Mouse (Mus musculus): ENCODE data around the gene Lrrc55. TPM values are rescaled to one million over a fixed set of nuclear protein-coding genes. Genes with fewer than 3 reads are reported as not detected.

The Lrrc55 gene
- polyA plus RNA-seq, 1 experiment from 2014 or later: 11.9 TPM

- Histone ChIP-seq H3K9ac (no peak overlapping the region), H3K27me3 (no peaks in the 10 kb centered on the region), H3K9me3 (no peaks in the 10 kb centered on the region), H3K4me2 (no peak overlapping the region), H3K4me1 (replicated peaks) (peaks cover 13% of the 10 kb centered on the region), H3K27ac (replicated peaks) (no peak overlapping the region), H3K4me3 (no peak overlapping the region), H3K36me3 (no peaks in the 10 kb centered on the region)
- ATAC-seq (ENCODE audit: low FRiP score, low read depth): no peak
- 42% methylated on average over 7 of the region's 7 CpGs for WGBS
Observed at GRCm38 (mm10) chr2:85163311-85164047, 33.5 kb downstream of the Lrrc55 start.

- Histone ChIP-seq H3K4me3 (no peak overlapping the region), H3K9ac (no peak overlapping the region), H3K9me3 (no peaks in the 10 kb centered on the region), H3K4me1 (replicated peaks) (peaks cover 13% of the 10 kb centered on the region), H3K27ac (replicated peaks) (0 out of 2 replicates have a peak overlapping the region, but pooled peaks have one; percentile 31), H3K36me3 (no peaks in the 10 kb centered on the region), H3K4me2 (no peak overlapping the region), H3K27me3 (no peaks in the 10 kb centered on the region)
- WGBS: 15% methylated on average over 1 of the region's 1 CpGs
- ATAC-seq (ENCODE audit: low FRiP score, low read depth): peak; percentile 56; the same call in 1 of the 2 replicates
Observed at GRCm38 (mm10) chr2:85161638-85162093, 35.3 kb downstream of the Lrrc55 start.

GRCm38 (mm10) chr2:85160901-85161637 lies 35.9 kb downstream of the Lrrc55 start:
- peaks cover 13% of the 10 kb centered on the region for H3K4me1 ChIP-seq (replicated peaks)
- H3K27ac ChIP-seq (replicated peaks): peak overlapping the region; percentile 38; the same call in 1 of the 2 replicates
- H3K27me3 ChIP-seq: no peaks in the 10 kb centered on the region
- peak; percentile 74 for ATAC-seq (ENCODE audit: low FRiP score, low read depth)
- no peak overlapping the region for H3K4me2 ChIP-seq
- no peaks in the 10 kb centered on the region for H3K9me3 ChIP-seq
- no peaks in the 10 kb centered on the region for H3K36me3 ChIP-seq
- no peak overlapping the region for H3K9ac ChIP-seq
- 65% methylated on average over 4 of the region's 4 CpGs for WGBS
- H3K4me3 ChIP-seq: no peak overlapping the region

DNA sequence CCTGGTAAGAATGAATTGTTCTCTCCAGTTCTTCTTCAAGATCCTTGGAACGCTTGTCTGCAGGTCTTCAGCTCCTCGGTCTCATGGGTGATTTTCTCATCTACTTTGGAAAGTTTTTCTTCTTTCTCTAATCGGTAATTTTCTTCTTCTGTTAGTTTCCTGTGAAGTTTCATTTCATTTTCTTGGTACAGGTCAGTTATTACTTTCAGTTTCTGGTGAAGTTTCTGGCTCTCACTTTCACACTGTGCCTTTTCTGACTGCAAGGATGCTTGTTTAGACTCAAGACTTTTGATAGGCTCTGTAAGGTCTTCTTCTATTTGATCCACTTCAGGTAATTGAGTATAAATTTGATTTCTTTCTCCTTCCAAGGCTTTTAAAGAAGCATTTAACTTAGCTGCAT lies 39.6 kb downstream of the Lrrc55 start:
- Histone ChIP-seq H3K9ac (no peak overlapping the region), H3K4me1 (replicated peaks) (peaks cover 13% of the 10 kb centered on the region), H3K4me2 (no peak overlapping the region), H3K4me3 (no peak overlapping the region), H3K36me3 (no peaks in the 10 kb centered on the region), H3K9me3 (no peaks in the 10 kb centered on the region), H3K27ac (replicated peaks) (no peak overlapping the region), H3K27me3 (no peaks in the 10 kb centered on the region)
- WGBS: 91% methylated on average over 3 of the region's 3 CpGs
- no peak for ATAC-seq (ENCODE audit: low FRiP score, low read depth)

- Histone ChIP-seq H3K9me3 (no peaks in the 10 kb centered on the region), H3K4me2 (no peak overlapping the region), H3K27ac (replicated peaks) (no peak overlapping the region), H3K27me3 (no peaks in the 10 kb centered on the region), H3K4me1 (replicated peaks) (peaks cover 6% of the 10 kb centered on the region; the same call in 1 of the 2 replicates), H3K9ac (no peak overlapping the region), H3K36me3 (no peaks in the 10 kb centered on the region), H3K4me3 (no peak overlapping the region)
- ATAC-seq (ENCODE audit: low FRiP score, low read depth): no peak
- WGBS: 92% methylated on average over 5 of the region's 5 CpGs
Observed at GRCm38 (mm10) chr2:85156136-85156535, 40.9 kb downstream of the Lrrc55 start.

DNA sequence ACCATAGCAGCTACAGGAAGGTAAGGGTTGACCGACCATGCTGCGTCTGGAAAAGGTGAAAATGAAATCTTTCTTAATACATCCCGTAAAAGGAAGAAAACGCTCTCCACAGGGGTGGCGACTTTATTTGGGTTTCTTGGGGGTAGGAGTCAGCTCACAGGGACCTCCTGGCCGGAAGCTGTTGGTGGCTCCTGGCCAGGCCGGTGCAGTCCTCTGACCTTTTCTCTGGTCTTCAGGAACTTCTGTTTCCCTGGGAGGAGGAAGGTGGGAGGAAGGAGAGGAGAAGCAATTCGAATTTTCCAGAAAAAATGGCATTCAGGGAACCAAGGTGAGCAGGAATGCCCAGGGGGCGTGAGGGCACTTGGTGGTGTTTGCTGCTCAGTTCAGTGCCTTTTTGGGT lies 41.7 kb downstream of the Lrrc55 start:
- H3K27me3 ChIP-seq: no peaks in the 10 kb centered on the region
- H3K27ac ChIP-seq (replicated peaks): no peak overlapping the region
- no peaks in the 10 kb centered on the region for H3K4me1 ChIP-seq (replicated peaks)
- H3K36me3 ChIP-seq: no peaks in the 10 kb centered on the region
- no peak for ATAC-seq (ENCODE audit: low FRiP score, low read depth)
- WGBS: 85% methylated on average over 9 of the region's 9 CpGs
- no peak overlapping the region for H3K9ac ChIP-seq
- H3K4me2 ChIP-seq: no peak overlapping the region
- H3K4me3 ChIP-seq: no peak overlapping the region
- no peaks in the 10 kb centered on the region for H3K9me3 ChIP-seq

DNA sequence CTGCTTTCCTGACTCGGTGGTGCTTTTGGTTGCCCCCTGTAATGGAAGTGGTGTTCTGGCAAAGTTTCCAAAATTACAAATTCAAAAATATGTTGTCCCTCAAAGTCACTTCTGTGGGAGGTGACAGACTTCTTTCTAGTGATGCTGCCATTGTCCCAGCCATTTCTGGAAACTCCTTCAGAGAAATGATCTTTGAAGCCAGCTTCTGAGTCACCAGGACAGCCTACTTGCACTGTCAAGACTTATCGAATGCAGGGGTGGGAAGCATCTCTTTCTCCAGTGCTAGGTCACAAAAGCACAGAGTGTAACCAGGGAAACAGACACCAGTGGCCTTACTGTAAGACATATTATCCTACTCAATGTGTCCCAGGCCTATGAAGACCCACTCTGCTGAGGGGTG lies 45.8 kb downstream of the Lrrc55 start:
- Histone ChIP-seq H3K9ac (no peak overlapping the region), H3K4me2 (no peak overlapping the region), H3K4me3 (no peak overlapping the region), H3K4me1 (replicated peaks) (no peaks in the 10 kb centered on the region), H3K36me3 (no peaks in the 10 kb centered on the region), H3K9me3 (no peaks in the 10 kb centered on the region), H3K27me3 (no peaks in the 10 kb centered on the region), H3K27ac (replicated peaks) (no peak overlapping the region)
- ATAC-seq (ENCODE audit: low FRiP score, low read depth): no peak
- 87% methylated on average over 2 of the region's 2 CpGs for WGBS

- Histone ChIP-seq H3K4me1 (replicated peaks) (no peaks in the 10 kb centered on the region), H3K27ac (replicated peaks) (no peak overlapping the region), H3K27me3 (no peaks in the 10 kb centered on the region), H3K9me3 (no peaks in the 10 kb centered on the region), H3K4me3 (no peak overlapping the region), H3K36me3 (no peaks in the 10 kb centered on the region), H3K4me2 (no peak overlapping the region), H3K9ac (no peak overlapping the region)
- ATAC-seq (ENCODE audit: low FRiP score, low read depth): no peak
- 75% methylated on average over 1 of the region's 1 CpGs for WGBS
Observed at GRCm38 (mm10) chr2:85150373-85150772, 46.6 kb downstream of the Lrrc55 start.

- no peaks in the 10 kb centered on the region for H3K9me3 ChIP-seq
- no peak overlapping the region for H3K9ac ChIP-seq
- no peak overlapping the region for H3K4me2 ChIP-seq
- no peak for ATAC-seq (ENCODE audit: low FRiP score, low read depth)
- no peaks in the 10 kb centered on the region for H3K27me3 ChIP-seq
- H3K4me1 ChIP-seq (replicated peaks): no peaks in the 10 kb centered on the region
- H3K27ac ChIP-seq (replicated peaks): no peak overlapping the region
- WGBS: 83% methylated on average over 2 of the region's 2 CpGs
- no peaks in the 10 kb centered on the region for H3K36me3 ChIP-seq
- no peak overlapping the region for H3K4me3 ChIP-seq
Observed at GRCm38 (mm10) chr2:85147481-85147880, 49.5 kb downstream of the Lrrc55 start.

DNA sequence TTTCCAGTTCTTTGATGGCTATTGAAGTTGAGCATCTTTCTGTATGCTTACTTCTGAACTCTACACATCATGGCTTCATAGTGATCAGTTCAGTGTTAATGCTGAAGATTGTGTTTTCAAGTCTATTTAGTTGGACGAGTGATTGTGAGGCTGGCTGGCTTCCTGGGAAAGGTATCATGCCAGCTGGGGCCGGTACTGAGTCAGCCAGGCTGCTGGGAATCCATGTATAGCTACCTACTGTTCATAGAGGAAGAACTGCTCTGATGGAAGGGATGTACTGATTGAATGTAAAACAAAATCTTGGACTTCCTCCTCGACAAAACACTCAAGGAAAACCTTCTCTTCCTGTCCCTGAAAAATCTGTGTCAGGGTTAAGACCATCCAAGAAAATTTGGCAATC lies 51.7 kb downstream of the Lrrc55 start:
- Histone ChIP-seq H3K4me3 (no peak overlapping the region), H3K9me3 (no peaks in the 10 kb centered on the region), H3K4me2 (no peak overlapping the region), H3K36me3 (no peaks in the 10 kb centered on the region), H3K4me1 (replicated peaks) (no peaks in the 10 kb centered on the region), H3K9ac (no peak overlapping the region), H3K27me3 (no peaks in the 10 kb centered on the region), H3K27ac (replicated peaks) (no peak overlapping the region)
- WGBS: 84% methylated on average over 3 of the region's 3 CpGs
- no peak for ATAC-seq (ENCODE audit: low FRiP score, low read depth)

DNA sequence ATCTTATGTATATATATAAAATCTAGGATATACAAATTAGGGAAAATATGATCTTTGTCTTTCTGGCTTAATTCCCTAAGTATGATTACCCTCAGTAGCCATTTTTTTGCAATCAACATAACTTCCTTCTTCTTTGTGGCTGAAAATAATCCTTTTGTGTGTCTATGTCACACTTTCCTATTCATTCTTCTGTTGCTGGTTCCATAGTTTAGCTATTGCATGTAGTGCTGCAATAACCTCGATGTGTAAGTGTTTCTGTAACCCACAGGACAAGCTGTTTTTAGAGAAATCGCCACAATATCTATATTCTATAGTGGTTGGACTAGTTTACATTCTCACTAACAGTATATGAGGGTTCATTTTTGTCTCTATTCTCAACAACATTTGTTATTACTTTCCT lies 52.1 kb downstream of the Lrrc55 start:
- Histone ChIP-seq H3K36me3 (no peaks in the 10 kb centered on the region), H3K9me3 (no peaks in the 10 kb centered on the region), H3K27ac (replicated peaks) (no peak overlapping the region), H3K9ac (no peak overlapping the region), H3K27me3 (no peaks in the 10 kb centered on the region), H3K4me3 (no peak overlapping the region), H3K4me2 (no peak overlapping the region), H3K4me1 (replicated peaks) (no peaks in the 10 kb centered on the region)
- 93% methylated on average over 2 of the region's 2 CpGs for WGBS
- no peak for ATAC-seq (ENCODE audit: low FRiP score, low read depth)

GRCm38 (mm10) chr2:85140833-85141232 lies 56.2 kb downstream of the Lrrc55 start:
- ATAC-seq (ENCODE audit: low FRiP score, low read depth): no peak
- Histone ChIP-seq H3K9ac (no peak overlapping the region), H3K9me3 (no peaks in the 10 kb centered on the region), H3K4me2 (no peak overlapping the region), H3K27ac (replicated peaks) (no peak overlapping the region), H3K4me3 (no peak overlapping the region), H3K36me3 (no peaks in the 10 kb centered on the region), H3K4me1 (replicated peaks) (no peaks in the 10 kb centered on the region), H3K27me3 (no peaks in the 10 kb centered on the region)
